Mouse (Mus musculus) thymus, postnatal 14 days (tissue): ENCODE measurements at regions not wholly inside any gene's neighbourhood (a gene's known extent, or its start where the extent isn't known, plus 50 kb on each side); places are given as distances from the start of the nearest gene placed in this dataset.
"Not testable (repeated sequence)": the region's sequence is repeated elsewhere in the genome, so short reads cannot be mapped to it uniquely, and the experiment has no call there.

Experiments used
- DNase-seq: peaks from one replicate; pipeline ENCODE4 v3.0.0; 2021

GRCm38 (mm10) chr13:70213017-70213416 is 410.8 kb downstream of the Med10 start:
- DNase-seq = no peak

- no peak for DNase-seq
Observed at GRCm38 (mm10) chr13:70213622-70214021, 411.4 kb downstream of the Med10 start.

- no peak for DNase-seq
Observed at GRCm38 (mm10) chr13:70214022-70214654, 411.9 kb downstream of the Med10 start.

- DNase-seq = no peak
Observed at GRCm38 (mm10) chr13:70216134-70216533, 413.9 kb downstream of the Med10 start.

- DNase-seq = no peak
Observed at GRCm38 (mm10) chr13:70217429-70218133, 415.4 kb downstream of the Med10 start.

- DNase-seq = no peak
Observed at GRCm38 (mm10) chr13:70223485-70223884, 413.9 kb downstream of the Ice1 start.

DNA sequence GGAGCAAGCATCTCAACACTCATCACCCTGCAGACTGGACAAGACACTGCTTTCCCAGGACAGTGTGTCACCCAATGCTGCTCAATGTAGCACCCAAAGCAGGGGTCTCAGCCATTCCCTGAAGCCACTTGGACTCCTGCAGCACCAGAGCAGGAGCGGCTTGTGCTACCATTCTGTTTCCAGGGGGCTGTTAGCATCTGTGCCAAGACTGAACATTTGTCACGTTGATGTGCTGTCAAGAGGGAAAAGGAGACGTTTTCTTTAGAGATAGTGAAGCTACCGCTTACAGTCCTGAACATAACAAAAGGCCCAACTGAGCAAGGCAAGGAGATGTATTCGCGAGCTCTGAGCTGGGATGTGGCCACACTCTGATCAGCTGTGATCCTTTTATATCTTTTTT is 410.3 kb downstream of the Ice1 start:
- no peak for DNase-seq

- peak; percentile 9 for DNase-seq
Observed at GRCm38 (mm10) chr13:70233896-70234799, 403.3 kb downstream of the Ice1 start.

- no peak for DNase-seq
Observed at GRCm38 (mm10) chr13:70243598-70244157, 393.8 kb downstream of the Ice1 start.

DNA sequence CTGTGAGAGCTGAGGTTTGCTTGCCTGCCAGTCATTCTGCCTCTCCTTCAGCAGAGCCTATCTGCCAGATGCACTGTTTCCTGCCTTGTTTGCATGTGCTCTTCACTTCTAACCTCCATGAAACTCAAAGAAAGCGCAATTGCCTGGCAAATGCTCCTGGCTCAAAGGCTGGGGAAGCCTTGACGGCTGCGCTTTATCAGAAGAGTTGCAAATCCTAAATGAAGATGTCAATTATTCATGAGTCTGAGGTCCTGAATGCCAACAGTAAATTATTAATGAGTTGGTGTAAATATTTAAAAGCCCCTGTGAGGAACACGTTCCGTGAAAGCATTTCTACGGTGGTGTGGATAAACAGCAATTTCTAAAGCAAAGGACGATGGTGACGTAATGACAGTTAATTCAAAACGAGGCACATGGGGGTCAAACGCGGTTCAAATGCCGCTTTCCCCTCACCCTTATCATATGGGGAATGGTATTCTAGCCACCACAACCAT is 377.4 kb downstream of the Ice1 start:
- DNase-seq = no peak

GRCm38 (mm10) chr13:70263654-70264053 is 373.8 kb downstream of the Ice1 start:
- no peak for DNase-seq

GRCm38 (mm10) chr13:70276884-70277378 is 360.5 kb downstream of the Ice1 start:
- not testable (repeated sequence) for DNase-seq

GRCm38 (mm10) chr13:70277667-70278591 is 359.5 kb downstream of the Ice1 start:
- no peak for DNase-seq

DNA sequence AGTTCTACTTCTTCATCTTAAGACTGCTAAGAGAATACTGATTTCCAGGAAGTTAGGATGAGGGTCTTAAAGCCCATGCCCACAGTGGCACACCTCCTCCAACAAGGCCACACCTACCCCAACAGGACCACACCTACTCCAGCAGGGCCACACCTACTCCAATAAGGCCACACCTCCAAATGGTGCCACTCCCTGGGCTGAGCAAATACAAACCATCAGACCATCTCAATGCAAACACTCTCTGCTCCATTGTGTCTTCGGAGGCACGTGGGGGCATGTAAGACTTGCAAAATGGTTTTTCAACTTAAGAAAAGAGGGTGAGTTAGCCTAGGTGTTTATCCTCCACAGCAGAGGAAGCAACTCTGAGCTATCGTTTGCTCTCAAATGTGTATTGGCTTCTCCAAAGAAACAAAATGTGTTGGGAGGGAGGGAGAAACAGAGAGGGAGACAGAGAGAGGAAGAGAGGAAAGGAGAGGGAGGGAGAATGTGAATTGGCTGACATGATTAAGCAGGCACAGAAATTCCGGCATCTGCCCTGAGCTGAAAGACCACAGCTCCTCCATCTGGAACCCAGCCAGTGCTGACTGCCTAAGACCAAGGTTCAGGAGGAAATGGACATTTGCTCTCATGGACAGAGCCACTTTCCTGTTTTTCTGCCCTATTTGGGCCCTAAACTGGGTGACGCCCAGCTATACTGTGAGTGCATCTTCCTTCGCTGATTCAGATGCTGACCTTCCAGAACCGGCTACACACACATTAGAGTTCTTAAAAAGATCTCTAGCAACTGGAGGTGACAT is 356.2 kb downstream of the Ice1 start:
- DNase-seq = no peak

GRCm38 (mm10) chr13:70282731-70283130 is 354.7 kb downstream of the Ice1 start:
- DNase-seq = no peak

DNA sequence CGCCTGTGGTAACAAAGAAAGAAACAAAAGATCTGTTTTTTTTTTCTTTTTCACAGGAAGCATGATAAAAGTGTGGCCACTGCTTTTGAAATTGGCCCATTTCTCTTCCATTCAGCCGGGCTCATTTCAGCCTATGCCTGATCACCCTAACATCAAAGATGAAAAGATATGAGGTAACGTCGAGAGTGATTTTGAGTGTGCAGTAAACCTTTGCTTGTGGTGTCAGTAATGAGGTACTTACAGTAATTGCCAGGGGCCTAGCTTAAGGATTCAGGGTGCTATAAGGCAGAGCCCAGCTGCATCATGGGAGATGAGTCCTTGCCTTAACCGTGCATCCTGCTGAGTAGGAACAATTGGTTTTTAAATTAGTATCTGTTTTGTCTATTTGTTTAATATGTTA is 354.2 kb downstream of the Ice1 start:
- no peak for DNase-seq

DNA sequence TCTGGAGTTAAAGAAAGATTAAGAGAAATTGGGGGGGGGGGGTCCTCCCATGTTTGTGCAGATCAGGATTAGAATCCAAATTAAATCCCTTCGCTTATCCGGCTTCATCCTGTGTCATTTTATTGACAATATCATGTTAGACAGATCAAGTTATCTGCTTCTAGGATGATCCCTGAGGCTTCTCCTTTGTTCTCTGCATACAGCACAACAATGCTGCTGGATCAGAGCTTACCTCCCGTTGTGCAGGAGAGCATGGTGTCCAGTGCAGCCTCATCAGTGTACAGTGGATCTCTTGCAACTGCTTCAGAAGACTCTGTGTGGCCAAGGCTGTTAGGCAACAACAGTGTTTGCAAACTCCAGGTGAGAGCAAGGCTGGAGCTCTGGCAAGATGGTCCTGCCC is 344.7 kb downstream of the Ice1 start:
- no peak for DNase-seq

GRCm38 (mm10) chr13:70303953-70304525 is 333.4 kb downstream of the Ice1 start:
- no peak for DNase-seq

DNA sequence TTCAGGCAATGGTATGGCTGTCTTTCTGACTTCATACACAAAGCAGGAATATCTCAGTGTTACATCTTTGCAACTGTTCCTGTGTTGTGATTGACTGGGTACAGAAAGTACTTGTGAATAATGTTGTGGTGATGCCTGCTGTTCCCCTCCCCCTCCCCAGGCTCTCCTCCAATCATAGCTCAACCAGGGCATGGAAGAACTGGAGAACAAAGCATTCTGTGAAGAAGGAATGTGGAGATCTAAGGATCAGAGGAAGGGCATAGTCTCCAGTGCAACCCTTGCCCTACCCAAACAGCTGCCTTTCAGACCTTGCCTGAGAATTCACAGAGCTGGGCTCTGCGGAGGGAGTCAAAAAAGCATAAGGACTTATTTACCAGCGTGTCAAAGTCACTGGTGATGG is 326.9 kb downstream of the Ice1 start:
- no peak for DNase-seq

DNA sequence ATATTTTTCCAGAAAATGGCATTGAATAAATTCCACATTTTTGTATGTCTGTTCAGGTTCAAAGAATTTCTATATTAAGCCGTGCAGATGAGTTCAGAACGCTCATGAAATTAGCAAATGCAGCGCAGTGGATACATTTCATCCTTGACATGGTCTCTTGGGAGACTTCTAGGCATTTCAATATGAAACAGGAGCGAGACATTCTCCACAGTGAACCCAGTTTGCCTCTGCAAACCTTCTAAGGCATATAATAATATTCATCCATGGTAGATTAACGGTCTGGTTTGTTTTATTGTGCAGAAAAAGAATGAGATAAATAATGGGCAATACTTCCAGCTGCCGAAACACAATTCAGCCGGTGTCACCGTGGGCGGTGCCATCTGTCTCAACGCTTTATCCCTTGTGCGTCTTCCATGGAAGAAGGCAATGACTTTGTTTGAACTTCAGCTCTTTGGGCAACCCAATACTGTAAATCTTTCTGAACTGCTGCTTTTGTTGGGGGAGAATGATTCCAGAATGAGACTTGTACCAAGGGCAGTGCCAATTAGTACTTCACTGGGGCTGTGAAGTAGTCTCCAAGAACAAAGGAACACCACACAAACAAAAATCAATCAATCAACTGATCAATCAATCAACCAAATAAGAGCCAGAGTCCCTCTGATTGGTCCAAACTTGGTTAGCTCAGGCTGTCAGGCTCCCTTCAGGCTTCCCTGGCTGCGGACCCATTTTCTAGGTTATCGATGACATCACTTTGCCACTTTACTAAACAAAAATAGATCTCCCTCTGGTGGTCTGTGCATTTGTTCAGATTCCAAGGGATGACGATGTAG is 326.0 kb downstream of the Ice1 start:
- DNase-seq = no peak
